Mouse (Mus musculus): ENCODE results near the gene Spty2d1.
A peak's percentile ranks its signal among the peaks of the same experiment; 100 is the strongest.
"Not testable (repeated sequence)": the region's sequence is repeated elsewhere in the genome, so short reads cannot be mapped to it uniquely, and the experiment has no call there.

The Spty2d1 gene

GRCm38 (mm10) chr7:47008168-47008993 is at the start of gene Spty2d1:
Gene Spty2d1 (minus strand): TSS chr7:47008411.
- peak; percentile 97 for DNase-seq (ENCODE audit: low spot score)

GRCm38 (mm10) chr7:47056273-47056672 is 48.1 kb upstream of the Spty2d1 start:
- DNase-seq (ENCODE audit: low spot score) = no peak

GRCm38 (mm10) chr7:47055744-47056143 is 47.5 kb upstream of the Spty2d1 start:
- DNase-seq (ENCODE audit: low spot score) = no peak

GRCm38 (mm10) chr7:47054666-47055065 is 46.5 kb upstream of the Spty2d1 start:
- peak; percentile 74 for DNase-seq (ENCODE audit: low spot score)

- DNase-seq (ENCODE audit: low spot score) = peak; percentile 46
These were observed 45.1 kb upstream of the Spty2d1 start for GRCm38 (mm10) chr7:47053287-47053686.

GRCm38 (mm10) chr7:47052276-47052675 is 44.1 kb upstream of the Spty2d1 start:
- DNase-seq (ENCODE audit: low spot score) = peak; percentile 45

- peak; percentile 62 for DNase-seq (ENCODE audit: low spot score)
These were observed 43.4 kb upstream of the Spty2d1 start for GRCm38 (mm10) chr7:47051404-47052151.

- DNase-seq (ENCODE audit: low spot score) = peak; percentile 65
These were observed 42.6 kb upstream of the Spty2d1 start for GRCm38 (mm10) chr7:47050766-47051165.

GRCm38 (mm10) chr7:47050366-47050765 is 42.2 kb upstream of the Spty2d1 start, which contains the start of gene Tmem86a:
Gene Tmem86a (plus strand): TSS chr7:47050601.
- DNase-seq (ENCODE audit: low spot score) = peak; percentile 94

GRCm38 (mm10) chr7:47042823-47043490 is 34.7 kb upstream of the Spty2d1 start:
- DNase-seq (ENCODE audit: low spot score) = no peak

- no peak for DNase-seq (ENCODE audit: low spot score)
These were observed 33.9 kb upstream of the Spty2d1 start for GRCm38 (mm10) chr7:47042121-47042520.

GRCm38 (mm10) chr7:47041706-47042105 is 33.5 kb upstream of the Spty2d1 start:
- DNase-seq (ENCODE audit: low spot score) = no peak

GRCm38 (mm10) chr7:47035426-47035825 is 27.2 kb upstream of the Spty2d1 start:
- DNase-seq (ENCODE audit: low spot score) = no peak

- no peak for DNase-seq (ENCODE audit: low spot score)
These were observed 26.7 kb upstream of the Spty2d1 start for GRCm38 (mm10) chr7:47034785-47035384.

GRCm38 (mm10) chr7:47031371-47031770 is 23.2 kb upstream of the Spty2d1 start:
- no peak for DNase-seq (ENCODE audit: low spot score)

- DNase-seq (ENCODE audit: low spot score) = no peak
These were observed 22.4 kb upstream of the Spty2d1 start for GRCm38 (mm10) chr7:47030517-47031193.

- DNase-seq (ENCODE audit: low spot score) = no peak
These were observed 19.3 kb upstream of the Spty2d1 start for GRCm38 (mm10) chr7:47027520-47027919.

GRCm38 (mm10) chr7:47026899-47027298 is 18.7 kb upstream of the Spty2d1 start:
- DNase-seq (ENCODE audit: low spot score) = not testable (repeated sequence)

- no peak for DNase-seq (ENCODE audit: low spot score)
These were observed 17.2 kb upstream of the Spty2d1 start for GRCm38 (mm10) chr7:47025429-47025828.

GRCm38 (mm10) chr7:47024454-47024853 is 16.2 kb upstream of the Spty2d1 start:
- no peak for DNase-seq (ENCODE audit: low spot score)

- DNase-seq (ENCODE audit: low spot score) = peak; percentile 82
These were observed 15.3 kb upstream of the Spty2d1 start for GRCm38 (mm10) chr7:47023530-47023929.

Measured in ovary, postnatal 36 days (tissue).